Mouse (Mus musculus): ENCODE results near the gene Cdyl2.

Gene Cdyl2

GRCm38 (mm10) chr8:116628975-116629374 is 103.8 kb downstream of the Cdyl2 start:
- ATAC-seq (ENCODE audit: insufficient number of reproducible peaks, low FRiP score, low TSS enrichment), result no peak

- no peak for ATAC-seq (ENCODE audit: insufficient number of reproducible peaks, low FRiP score, low TSS enrichment)
Observed at GRCm38 (mm10) chr8:116627854-116628479, 104.8 kb downstream of the Cdyl2 start.

- no peak for ATAC-seq (ENCODE audit: insufficient number of reproducible peaks, low FRiP score, low TSS enrichment)
Observed at GRCm38 (mm10) chr8:116623591-116623990, 109.2 kb downstream of the Cdyl2 start.

GRCm38 (mm10) chr8:116622326-116622725 is 110.5 kb downstream of the Cdyl2 start:
- ATAC-seq (ENCODE audit: insufficient number of reproducible peaks, low FRiP score, low TSS enrichment), result no peak

GRCm38 (mm10) chr8:116621158-116621961 is 111.4 kb downstream of the Cdyl2 start:
- no peak for ATAC-seq (ENCODE audit: insufficient number of reproducible peaks, low FRiP score, low TSS enrichment)

GRCm38 (mm10) chr8:116619686-116620320 is 113.0 kb downstream of the Cdyl2 start:
- no peak for ATAC-seq (ENCODE audit: insufficient number of reproducible peaks, low FRiP score, low TSS enrichment)

GRCm38 (mm10) chr8:116619221-116619620 is 113.6 kb downstream of the Cdyl2 start:
- ATAC-seq (ENCODE audit: insufficient number of reproducible peaks, low FRiP score, low TSS enrichment), result no peak

GRCm38 (mm10) chr8:116618797-116619196 is 114.0 kb downstream of the Cdyl2 start:
- no peak for ATAC-seq (ENCODE audit: insufficient number of reproducible peaks, low FRiP score, low TSS enrichment)

GRCm38 (mm10) chr8:116617891-116618290 is 114.9 kb downstream of the Cdyl2 start:
- no peak for ATAC-seq (ENCODE audit: insufficient number of reproducible peaks, low FRiP score, low TSS enrichment)

GRCm38 (mm10) chr8:116616369-116616768 is 116.4 kb downstream of the Cdyl2 start:
- ATAC-seq (ENCODE audit: insufficient number of reproducible peaks, low FRiP score, low TSS enrichment), result no peak

- ATAC-seq (ENCODE audit: insufficient number of reproducible peaks, low FRiP score, low TSS enrichment), result peak; percentile 86
Observed at GRCm38 (mm10) chr8:116614901-116615300, 117.9 kb downstream of the Cdyl2 start.

GRCm38 (mm10) chr8:116606171-116606570 is 126.6 kb downstream of the Cdyl2 start:
- ATAC-seq (ENCODE audit: insufficient number of reproducible peaks, low FRiP score, low TSS enrichment), result no peak

- no peak for ATAC-seq (ENCODE audit: insufficient number of reproducible peaks, low FRiP score, low TSS enrichment)
Observed at GRCm38 (mm10) chr8:116602806-116603205, 130.0 kb downstream of the Cdyl2 start.

GRCm38 (mm10) chr8:116599728-116600127 is 133.1 kb downstream of the Cdyl2 start:
- ATAC-seq (ENCODE audit: insufficient number of reproducible peaks, low FRiP score, low TSS enrichment), result no peak

GRCm38 (mm10) chr8:116591226-116591625 is 141.6 kb downstream of the Cdyl2 start:
- ATAC-seq (ENCODE audit: insufficient number of reproducible peaks, low FRiP score, low TSS enrichment), result no peak

GRCm38 (mm10) chr8:116590546-116590945 is 142.2 kb downstream of the Cdyl2 start:
- no peak for ATAC-seq (ENCODE audit: insufficient number of reproducible peaks, low FRiP score, low TSS enrichment)

GRCm38 (mm10) chr8:116590106-116590505 is 142.7 kb downstream of the Cdyl2 start:
- peak; percentile 49; the same call in 1 of the 2 replicates for ATAC-seq (ENCODE audit: insufficient number of reproducible peaks, low FRiP score, low TSS enrichment)

- ATAC-seq (ENCODE audit: insufficient number of reproducible peaks, low FRiP score, low TSS enrichment), result no peak
Observed at GRCm38 (mm10) chr8:116587616-116588468, 144.9 kb downstream of the Cdyl2 start.

GRCm38 (mm10) chr8:116581318-116582019 is 151.3 kb downstream of the Cdyl2 start:
- ATAC-seq (ENCODE audit: insufficient number of reproducible peaks, low FRiP score, low TSS enrichment), result no peak

GRCm38 (mm10) chr8:116576732-116577131 is 156.1 kb downstream of the Cdyl2 start:
- no peak for ATAC-seq (ENCODE audit: insufficient number of reproducible peaks, low FRiP score, low TSS enrichment)
